26 mouse cellular contexts compared by ENCODE assay signal in the genomic region with DNA sequence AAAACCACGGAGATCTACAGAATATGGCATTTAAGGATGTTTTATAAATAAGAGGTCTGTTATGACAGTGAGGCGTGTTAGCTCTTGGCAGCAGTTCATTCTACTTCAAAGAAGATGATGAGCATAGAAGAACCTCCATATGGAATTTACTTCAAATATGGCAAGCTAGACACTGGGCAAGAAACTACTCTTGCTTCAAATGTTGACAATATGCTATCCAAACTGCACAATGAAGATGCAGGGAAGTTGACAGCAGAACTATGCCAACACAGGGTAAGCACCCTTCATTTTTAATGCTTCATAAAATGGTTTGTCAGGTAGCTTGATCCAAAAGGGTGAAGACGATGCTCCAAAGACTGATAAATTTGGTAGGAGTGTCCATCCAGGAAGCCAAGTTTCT.
"Had no signal": no experiment of that assay in that cellular context is flagged by ENCODE, and none has a peak within 500 bp of the region (broad histone marks: within the 10 kb centered on the region; RNA-seq: fewer than 3 reads in every experiment).

No protein-coding gene starts in this region.

- H3K27ac ChIP-seq: heart, embryonic 10.5 days; hindbrain, embryonic 10.5 days; hindbrain, embryonic 12.5 days; hindbrain, embryonic 14.5 days; intestine, embryonic 15.5 days; layer of hippocampus, adult 2 months; left cerebral cortex, adult 2 months; limb, embryonic 10.5 days; limb, embryonic 12.5 days; liver, embryonic 13.5 days; liver, embryonic 15.5 days had no signal

- ATAC-seq: hindbrain, embryonic 16.5 days; inflammation-experienced regulatory T-cells, adult 6 months; intestine, embryonic 15.5 days; intestine, postnatal 0 days had no signal

- H3K9ac ChIP-seq: heart, embryonic 12.5 days; hindbrain, embryonic 12.5 days; hindbrain, embryonic 14.5 days; intestine, embryonic 15.5 days; limb, embryonic 12.5 days; liver, embryonic 13.5 days; liver, embryonic 15.5 days had no signal

- H3K27me3 ChIP-seq: heart, embryonic 12.5 days; hindbrain, embryonic 12.5 days; intestine, embryonic 15.5 days; limb, embryonic 12.5 days; liver, embryonic 13.5 days; liver, embryonic 15.5 days had no signal

- H3K36me3 ChIP-seq: heart, embryonic 10.5 days; heart, embryonic 12.5 days; hindbrain, embryonic 10.5 days; hindbrain, embryonic 12.5 days; intestine, embryonic 15.5 days; limb, embryonic 10.5 days; limb, embryonic 12.5 days; liver, embryonic 13.5 days; liver, embryonic 15.5 days had no signal

- H3K9me3 ChIP-seq: heart, embryonic 10.5 days; heart, embryonic 12.5 days; hindbrain, embryonic 10.5 days; hindbrain, embryonic 12.5 days; intestine, embryonic 15.5 days; limb, embryonic 10.5 days; limb, embryonic 12.5 days; liver, embryonic 13.5 days; liver, embryonic 15.5 days had no signal

- H3K4me2 ChIP-seq: heart, embryonic 12.5 days; hindbrain, embryonic 12.5 days; hindbrain, embryonic 14.5 days; intestine, embryonic 15.5 days; limb, embryonic 12.5 days; liver, embryonic 11.5 days; liver, embryonic 13.5 days; liver, embryonic 15.5 days had no signal

- H3K4me3 ChIP-seq: heart, embryonic 10.5 days; heart, embryonic 12.5 days; hindbrain, embryonic 10.5 days; hindbrain, embryonic 12.5 days; intestine, embryonic 15.5 days; layer of hippocampus, adult 2 months; left cerebral cortex, adult 2 months; limb, embryonic 10.5 days; limb, embryonic 12.5 days; liver, embryonic 13.5 days; liver, embryonic 15.5 days had no signal

- H3K4me1 ChIP-seq: heart, embryonic 10.5 days; heart, embryonic 12.5 days; hindbrain, embryonic 10.5 days; hindbrain, embryonic 12.5 days; intestine, embryonic 15.5 days; limb, embryonic 10.5 days; limb, embryonic 12.5 days; liver, embryonic 13.5 days; liver, embryonic 15.5 days had no signal

- DNase-seq: gastrocnemius, postnatal 25 days; heart, adult 18-20 months; heart, postnatal 10 days; heart, postnatal 4 days; kidney, adult 18-20 months; kidney, adult 8-10 months; kidney, postnatal 10 days; kidney, postnatal 25 days; kidney, postnatal 4 days; liver; liver, embryonic 13.5 days had no signal
